Mouse (Mus musculus) granulocyte monocyte progenitor cell, adult 5-6 weeks (primary cell): ENCODE measurements around the gene Psmd9. TPM values are rescaled to one million over a fixed set of nuclear protein-coding genes. Genes with fewer than 3 reads are reported as not detected.

Experiments used
- ATAC-seq: replicated peaks from 2 replicates; pipeline ENCODE4 v1.8.0; 2016; ENCODE audit warnings: mild to moderate bottlenecking, moderate TSS enrichment, inconsistent platforms; ENCODE audit not compliant: poor library complexity, severe bottlenecking
- total RNA-seq, 2 experiments: library from RNA; stranded (forward) in 1 of 2; stranded (reverse) in 1 of 2; fragments of 200-712, 200-1000 nt in 1 of 2; fragments of >200 nt in 1 of 2; fragmentation: Nextera tagmentation in 1 of 2; gene quantifications; 2 replicates each; pipeline ENCODE4 v1.2.3; 2014 to 2017

Gene Psmd9
- total RNA-seq, 2 experiments from 2014 or later = 25.2 to 26.5 TPM

DNA sequence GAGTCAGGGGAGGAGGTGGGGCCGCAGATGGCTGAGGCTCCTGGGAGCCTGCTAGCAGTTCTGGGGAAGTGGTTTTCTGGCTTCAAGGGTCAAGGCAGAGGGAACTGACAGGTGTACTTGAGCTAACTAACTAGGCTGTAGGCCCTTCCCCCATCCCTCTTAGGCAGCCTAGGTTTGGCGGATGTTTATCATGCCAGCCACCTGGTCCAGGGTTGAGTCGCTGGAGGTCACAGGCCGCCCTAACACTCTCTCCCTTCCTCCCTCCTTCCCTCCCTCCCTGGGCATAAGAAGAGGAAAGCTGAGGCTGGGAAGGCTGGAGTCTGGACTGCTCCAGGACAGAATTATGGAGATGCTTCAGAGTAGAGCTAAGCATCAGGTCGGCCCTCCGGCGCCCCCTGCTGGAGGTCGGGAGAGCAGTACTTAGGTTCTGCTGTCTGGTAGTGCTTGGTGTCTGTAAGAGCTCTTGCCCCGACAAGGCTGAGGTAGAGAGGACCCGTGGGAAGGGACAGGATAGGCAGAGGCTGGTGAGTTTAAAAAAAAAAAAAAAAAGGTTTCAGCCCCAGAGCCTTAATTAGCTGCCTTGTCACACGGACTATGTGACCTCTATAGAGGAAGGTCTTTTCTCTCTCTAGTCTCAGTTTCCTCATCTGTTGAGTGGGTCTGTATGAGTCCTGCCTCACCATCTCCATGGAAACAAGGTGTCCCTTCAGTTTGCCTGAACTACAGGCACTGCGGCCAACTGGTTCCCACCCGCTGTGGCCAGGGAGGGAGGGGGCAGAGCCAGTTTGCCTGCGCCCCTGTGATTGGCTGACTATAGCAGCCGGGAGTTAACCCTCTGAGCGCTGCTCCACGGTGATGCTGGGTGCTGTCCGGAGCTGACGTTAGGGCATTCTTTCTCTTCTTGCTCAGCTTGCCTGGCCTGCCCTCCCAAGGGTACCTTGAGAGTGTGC, 19.5 kb upstream of the Psmd9 start:
- ATAC-seq = peak; percentile 34

DNA sequence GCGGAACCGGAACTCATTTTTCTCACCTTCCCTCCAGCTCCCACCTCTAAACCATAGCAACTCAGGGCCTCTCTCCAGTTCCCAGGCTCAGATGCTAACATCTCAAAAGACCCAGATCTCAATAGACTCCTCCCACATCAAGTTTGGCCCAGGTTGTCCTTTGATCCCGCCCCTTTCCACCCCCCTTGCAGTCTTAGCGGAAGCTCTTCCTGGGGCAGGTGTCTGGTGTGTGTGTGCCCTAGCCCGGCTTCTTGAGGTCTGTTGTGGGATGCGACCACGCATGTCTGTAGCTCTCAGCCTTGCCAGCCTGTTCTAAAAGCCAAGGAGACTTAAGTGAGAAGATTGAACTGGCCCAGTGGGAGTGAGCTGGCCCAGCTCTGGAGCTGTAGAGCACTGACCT, 18.6 kb upstream of the Psmd9 start:
- no peak for ATAC-seq

DNA sequence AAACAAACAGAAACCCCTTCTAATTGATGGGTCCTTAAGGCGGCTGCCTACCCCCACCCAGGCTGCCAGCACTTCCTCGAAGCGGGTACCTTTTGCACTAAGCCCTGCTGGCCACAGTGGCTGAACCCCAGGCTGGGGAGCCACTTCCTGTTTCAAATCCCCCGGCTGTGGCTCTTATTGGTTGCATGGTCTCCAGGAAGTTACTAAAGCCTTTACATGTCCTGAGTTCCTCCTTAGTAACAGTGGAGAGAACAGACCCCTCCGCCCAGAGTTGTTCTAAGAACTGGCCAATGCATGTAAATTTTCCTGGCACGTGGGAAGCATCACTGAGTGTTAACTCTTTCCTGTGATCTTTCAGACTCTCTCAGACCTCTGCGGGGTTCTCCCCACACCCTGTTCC, 18.1 kb upstream of the Psmd9 start:
- peak; percentile 83 for ATAC-seq

DNA sequence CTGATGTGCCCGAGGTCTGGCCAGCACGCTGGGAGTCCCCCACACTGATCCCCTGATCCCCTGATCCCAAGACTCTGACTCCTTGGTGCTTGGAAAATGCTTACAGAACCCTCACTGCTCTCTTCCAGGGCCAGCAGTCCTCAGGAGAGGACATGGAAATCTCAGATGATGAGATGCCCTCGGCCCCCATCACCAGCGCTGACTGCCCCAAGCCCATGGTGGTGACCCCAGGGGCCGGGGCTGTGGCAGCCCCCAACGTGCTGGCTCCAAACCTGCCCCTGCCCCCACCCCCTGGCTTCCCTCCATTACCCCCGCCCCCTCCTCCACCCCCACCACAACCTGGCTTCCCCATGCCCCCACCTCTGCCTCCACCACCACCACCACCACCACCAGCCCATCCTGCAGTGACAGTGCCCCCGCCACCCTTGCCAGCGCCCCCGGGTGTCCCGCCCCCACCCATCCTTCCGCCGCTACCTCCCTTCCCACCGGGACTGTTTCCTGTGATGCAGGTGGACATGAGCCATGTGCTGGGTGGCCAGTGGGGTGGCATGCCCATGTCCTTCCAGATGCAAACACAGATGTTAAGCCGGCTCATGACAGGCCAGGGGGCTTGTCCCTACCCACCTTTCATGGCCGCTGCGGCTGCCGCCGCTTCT, 17.4 kb upstream of the Psmd9 start:
- ATAC-seq = no peak

DNA sequence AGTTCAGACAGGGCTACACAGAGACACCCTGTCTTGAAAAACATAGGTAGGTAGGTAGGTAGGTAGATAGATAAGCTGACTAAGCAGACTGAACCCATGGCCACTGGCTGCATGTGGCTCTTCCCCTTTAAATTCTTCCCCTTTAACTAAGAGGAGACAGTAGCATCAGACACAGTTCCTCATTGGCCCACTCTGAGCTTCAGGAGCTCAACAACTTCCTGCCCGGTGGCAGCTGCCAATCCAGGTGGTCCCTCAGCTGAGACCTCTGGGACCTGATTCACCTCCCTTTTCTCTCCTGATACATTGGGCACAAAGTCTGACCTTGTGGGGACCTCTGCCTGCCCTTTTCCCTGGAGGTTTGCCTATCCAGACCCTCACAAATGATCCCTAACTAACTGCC, 16.3 kb upstream of the Psmd9 start:
- 0 out of 2 replicates have a peak, but pooled peaks have one; percentile 11 for ATAC-seq

DNA sequence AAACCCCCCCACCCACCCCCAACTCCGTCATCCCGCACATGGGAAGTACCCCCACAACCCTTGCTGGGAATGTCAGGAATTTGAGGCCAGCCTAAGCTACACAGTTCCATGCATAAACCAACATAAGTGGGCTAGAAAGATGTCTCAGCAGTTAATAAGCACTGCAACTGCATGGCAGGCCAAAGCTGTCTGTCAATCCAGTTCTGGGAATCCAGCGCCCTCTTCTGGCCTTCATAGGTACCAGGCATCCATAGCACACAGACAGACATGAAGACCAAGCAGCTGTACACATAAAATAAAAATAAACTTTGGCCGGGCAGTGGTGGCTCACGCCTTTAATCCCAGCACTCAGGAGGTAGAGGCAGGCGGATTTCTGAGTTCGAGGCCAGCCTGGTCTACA, 13.8 kb upstream of the Psmd9 start:
- ATAC-seq = peak; percentile 26; the same call in 1 of the 2 replicates

DNA sequence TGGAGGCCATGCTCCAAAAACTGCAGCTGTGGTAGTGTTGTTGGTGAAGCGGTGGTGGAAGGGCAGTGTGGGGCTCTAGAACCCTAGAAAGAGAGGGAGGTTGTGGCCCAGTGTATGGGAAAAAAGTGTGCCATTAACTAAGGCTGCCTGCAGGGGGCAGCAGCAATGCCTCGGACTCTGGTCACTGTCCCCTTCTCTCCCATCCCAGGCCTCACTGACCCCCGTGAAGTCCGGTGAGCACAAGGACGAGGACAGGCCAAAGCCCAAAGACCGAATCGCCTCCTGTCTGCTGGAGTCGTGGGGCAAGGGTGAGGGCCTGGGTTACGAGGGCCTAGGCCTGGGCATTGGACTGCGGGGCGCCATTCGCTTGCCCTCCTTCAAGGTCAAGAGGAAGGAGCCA, 12.4 kb upstream of the Psmd9 start:
- no peak for ATAC-seq

DNA sequence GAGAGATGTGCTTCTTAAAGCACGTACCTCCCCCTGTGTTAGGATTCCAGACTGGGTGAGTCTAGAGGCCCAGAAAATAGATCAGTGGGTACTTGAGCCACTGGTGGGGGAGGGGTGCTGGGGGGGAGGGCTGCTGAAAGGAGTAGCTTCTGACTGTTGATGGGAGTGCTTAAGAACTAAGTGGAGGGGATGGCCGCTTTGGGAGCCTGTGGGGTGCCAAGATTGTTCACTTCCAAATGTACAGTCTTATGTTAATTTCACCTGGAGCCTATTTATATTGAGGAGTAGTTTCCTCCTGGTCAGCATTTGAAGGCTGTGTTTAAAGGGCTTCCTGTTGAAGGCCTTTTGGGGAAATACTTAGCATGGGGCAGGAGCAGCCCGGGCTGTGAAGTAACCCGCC, 11.2 kb upstream of the Psmd9 start:
- no peak for ATAC-seq

DNA sequence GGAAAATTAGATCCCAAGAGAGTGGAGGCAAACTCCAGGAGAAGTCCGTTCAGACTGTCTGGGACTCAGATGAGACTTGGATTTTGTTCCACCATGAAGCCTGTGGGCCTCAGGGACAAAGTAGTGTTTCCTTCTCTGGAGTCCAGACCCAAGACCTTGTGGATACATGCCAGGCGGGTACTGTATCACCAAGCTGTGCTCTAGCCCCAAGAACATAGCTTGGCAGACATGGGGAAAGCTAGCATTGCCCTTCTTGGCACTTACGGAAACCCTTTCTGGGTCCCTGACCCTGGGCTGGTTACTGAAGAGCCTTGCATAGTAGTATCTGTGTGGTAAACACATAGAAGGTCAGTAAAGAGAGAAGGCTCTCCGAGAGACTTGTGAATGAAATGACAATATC, 9.8 kb upstream of the Psmd9 start:
- no peak for ATAC-seq

DNA sequence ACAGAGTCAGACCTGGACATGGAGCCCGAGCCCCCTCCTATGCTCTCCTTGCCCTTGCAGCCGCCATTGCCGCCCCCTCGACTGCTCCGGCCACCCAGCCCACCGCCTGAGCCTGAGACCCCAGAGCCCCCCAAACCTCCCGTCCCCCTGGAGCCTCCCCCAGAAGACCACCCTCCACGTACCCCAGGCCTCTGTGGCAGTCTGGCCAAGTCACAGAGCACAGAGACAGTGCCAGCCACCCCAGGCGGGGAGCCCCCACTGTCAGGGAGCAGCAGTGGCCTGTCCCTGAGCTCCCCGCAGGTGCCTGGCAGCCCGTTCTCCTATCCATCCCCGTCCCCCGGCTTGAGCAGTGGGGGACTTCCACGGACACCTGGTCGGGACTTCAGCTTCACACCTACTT, 9.3 kb upstream of the Psmd9 start:
- no peak for ATAC-seq

DNA sequence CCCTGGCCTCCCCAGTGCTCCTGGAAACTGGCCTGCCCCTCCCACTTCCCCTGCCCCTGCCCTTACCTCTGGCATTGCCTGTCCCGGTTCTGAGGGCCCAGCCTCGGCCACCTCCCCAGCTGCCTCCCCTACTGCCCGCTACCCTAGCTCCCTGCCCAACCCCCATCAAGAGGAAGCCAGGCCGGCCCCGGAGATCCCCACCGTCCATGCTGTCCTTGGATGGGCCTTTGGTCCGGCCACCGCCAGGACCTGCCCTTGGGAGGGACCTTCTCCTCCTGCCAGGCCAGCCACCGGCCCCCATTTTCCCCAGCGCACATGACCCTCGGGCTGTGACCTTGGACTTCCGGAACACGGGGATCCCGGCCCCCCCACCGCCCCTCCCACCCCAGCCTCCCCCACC, 8.9 kb upstream of the Psmd9 start:
- no peak for ATAC-seq

DNA sequence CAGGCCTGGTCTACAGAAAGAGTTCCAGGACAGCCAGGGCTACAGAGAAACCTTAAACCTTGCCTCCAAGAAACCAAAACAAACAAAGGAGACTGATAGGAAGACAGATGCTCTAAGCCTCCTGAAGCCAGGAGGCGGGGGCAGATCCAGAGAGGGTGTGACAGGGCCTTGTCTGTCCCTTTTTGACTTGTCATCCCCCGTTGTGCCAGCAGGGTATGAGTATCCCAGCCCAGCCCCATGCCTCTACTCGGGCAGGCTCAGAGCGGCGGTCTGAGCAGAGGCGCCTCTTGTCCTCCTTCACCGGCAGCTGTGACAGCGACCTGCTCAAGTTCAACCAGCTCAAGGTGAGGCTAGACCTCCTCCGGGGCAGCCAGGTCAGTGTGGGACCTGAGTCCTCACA, 6.3 kb upstream of the Psmd9 start:
- peak; percentile 18; the same call in 1 of the 2 replicates for ATAC-seq

DNA sequence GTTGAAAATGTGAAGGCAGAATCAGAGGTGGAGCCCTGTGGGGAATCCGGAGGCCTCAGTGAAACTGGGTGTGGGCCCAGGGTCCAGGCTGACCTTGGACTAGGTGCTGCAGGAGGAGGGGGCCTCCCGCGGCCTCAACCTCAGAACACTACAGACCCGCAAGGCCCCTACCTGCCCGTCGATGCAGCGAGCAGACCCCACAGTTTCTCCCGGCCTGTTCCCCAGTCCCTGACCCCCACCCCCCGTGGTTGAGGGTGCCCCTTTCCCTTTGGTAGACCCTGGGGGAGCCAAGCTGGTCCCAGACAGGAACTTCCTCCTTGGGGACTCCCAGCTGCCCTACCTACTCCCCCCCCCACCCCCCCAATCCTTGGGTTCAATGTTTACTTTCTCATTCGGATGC, 2.8 kb upstream of the Psmd9 start:
- ATAC-seq = no peak

DNA sequence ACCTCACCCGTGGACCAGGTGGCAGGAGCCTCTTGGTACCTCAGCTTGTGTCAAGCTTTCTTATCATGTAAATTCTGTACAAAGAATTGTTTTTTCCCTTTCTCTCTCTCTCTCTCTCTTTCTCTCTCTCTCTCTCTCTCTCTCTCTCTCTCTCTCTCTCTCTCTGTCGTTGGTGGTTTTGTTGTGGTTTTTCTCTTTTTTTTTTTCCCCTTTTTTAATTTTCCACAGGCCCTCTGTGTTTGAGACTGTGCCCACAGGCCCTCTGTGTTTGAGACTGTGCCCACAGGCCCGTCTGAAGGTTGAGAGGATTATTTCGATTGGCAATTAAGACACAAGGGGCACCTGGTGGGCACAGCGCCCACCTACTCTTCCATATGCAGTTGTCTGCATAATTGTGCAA, 1.6 kb upstream of the Psmd9 start:
- no peak for ATAC-seq

DNA sequence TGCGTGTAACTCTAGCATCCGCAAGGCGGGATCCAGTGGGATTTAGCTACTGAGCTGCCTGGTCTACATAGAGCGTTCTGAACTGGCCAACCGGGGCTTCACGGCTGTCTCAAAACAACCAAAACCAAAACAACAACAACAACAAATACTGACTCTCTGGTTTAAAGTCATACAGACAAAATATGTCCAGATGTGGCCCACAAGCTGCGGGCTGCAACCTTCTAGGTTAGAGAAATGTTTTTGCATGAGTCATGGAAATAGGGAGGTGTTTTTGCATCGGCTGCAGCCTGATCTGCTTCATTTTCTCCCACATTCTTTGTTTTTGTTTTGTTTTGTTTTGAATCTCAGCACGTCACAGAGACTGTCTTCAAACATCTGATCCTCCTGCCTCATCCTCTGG, 1.2 kb downstream of the Psmd9 start:
- ATAC-seq = no peak

DNA sequence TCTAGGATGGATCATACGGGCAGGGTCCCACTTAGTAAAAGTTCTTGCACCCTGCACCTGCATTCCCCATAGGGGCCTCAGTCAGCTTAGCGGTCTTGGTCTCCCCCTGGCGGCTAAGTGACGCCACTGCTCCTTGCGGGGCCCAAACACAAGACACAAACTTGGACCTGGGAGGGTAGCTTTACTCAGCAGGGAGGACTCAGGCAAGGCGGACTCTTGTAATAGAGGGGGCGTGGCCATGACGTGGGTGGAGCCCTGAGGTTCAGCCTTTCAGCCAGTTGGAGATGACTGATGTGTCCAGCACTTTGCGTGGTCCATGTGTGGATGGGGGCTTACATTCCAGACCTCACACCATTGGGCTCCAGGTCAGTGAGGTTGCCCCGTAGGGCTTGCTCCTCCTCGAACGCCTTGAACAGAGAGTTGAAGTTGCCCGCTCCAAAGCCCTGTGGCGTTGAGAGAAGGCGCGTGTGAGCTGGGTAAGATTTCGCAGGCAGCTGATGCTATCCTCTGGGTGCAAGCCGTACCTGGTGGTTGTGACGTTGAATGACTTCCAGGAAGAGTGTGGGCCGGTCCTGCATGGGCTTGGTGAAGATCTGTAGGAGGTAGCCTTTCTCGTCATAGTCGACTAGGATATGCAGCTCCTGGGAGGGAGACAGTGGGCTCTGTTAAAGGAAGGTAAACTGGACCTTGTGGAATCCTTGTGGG, 2.6 kb downstream of the Psmd9 start:
- peak; percentile 92 for ATAC-seq

DNA sequence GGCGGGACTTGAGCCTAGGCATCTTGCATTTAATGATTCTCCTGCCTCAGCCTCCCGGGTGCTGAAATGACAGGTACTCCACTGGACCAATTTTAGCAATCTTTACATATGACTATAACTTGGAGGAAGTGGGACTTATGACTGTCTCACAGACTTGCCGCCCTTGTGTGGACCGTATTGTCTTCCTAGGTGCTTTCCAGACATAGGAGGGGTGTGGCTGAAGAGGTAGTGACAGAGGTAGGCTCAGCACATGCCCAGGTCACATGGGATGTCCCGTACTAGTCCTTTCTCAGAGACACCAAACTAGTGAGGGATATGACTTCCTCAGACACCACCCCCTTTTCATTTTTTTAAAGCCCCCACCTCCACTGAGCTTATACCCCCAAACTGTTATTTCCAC, 9.6 kb downstream of the Psmd9 start:
- no peak for ATAC-seq

DNA sequence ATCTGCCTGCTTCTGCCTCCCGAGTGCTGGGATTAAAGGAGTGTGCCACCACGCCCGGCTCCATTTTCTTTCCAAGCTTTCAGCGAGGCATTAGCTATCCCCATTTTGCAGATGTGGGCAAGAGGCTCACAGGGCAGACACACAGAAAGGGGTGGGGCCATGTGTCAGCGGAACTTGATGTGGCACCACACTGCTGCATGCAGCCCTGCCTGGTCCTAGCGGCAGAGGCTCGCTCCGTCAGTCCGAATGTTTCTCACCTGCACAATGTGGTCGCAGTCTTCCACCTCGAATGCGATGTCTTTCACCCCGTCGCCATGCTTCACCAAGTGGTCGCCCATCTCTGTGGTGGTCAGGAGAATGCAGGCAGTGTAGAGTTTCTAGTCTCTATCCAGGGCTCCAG, 11.2 kb downstream of the Psmd9 start:
- no peak for ATAC-seq

DNA sequence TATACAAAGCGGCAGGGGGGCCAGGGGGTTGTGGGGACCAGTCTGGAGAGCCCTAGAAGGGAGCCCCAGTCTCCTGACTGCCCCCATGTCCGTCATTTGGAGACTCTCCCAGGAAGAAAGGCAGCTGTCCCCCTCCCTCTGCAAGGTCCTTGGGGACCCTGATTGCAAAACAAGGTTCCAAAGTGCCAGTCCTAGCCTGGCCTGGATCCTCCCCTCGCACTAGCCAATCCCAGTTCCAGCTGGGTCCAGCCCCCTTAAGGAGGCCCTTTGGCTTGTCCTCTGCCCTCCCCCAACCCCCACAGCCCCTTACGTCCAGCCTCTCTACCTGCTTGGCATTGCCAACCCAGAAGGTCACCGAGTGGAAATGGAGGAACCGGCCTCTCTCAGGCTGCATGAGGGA, 12.3 kb downstream of the Psmd9 start:
- ATAC-seq = no peak

DNA sequence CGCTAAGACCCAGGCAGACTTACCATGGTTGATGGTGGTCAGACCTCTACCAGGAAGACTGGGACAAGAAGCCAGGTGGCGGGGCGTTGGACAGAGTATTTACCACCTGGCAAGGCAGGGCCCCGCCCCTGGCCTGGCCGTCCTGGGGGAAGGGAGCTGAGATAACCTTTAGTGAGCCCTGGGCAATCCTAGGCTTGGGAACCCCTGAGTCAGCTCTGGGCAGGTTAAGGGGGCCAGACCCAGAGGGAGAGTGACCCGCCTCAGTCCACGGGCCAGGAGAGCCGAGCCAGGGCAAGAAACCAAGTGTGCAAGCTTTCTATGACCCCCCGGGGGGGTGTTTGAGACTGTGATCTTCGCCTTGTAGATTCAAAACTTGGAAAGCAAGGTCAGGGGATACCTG, 13.4 kb downstream of the Psmd9 start, which contains the start of gene Hpd:
Gene Hpd (minus strand): TSS at position 77 of the 400 bp plus-strand sequence.
- no peak for ATAC-seq

DNA sequence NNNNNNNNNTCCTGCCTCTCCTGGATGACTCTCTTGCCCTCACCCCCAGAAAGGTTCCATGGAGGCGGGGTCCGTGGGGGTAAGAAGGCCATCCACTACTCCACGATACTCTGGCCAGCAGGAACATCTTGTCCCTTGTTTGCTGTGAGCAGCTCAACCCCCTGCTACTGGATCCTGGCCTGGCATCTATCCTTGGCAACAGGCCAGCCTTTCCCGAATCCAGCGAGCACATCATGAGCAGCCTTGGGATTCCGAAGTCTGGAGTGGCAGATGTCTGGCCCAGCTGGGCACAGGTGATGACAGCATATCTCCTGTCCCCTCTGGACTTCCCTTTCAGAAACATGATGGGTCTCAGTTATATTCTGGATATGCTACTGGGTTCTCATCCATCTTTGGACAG, 16.8 kb downstream of the Psmd9 start:
- ATAC-seq = no peak
